Mouse (Mus musculus): ENCODE results near the gene Prss30. TPM values are rescaled to one million over a fixed set of nuclear protein-coding genes. Genes with fewer than 3 reads are reported as not detected.

Prss30 gene
- polyA plus RNA-seq, 1 experiment from 2014 or later, result not detected

- no peaks in the 10 kb centered on the region for H3K9me3 ChIP-seq
- no peak for DNase-seq (ENCODE audit: extremely low spot score, low spot score)
Measured at GRCm38 (mm10) chr17:24000404-24000803, 20.0 kb upstream of the Prss30 start.

GRCm38 (mm10) chr17:23998383-23998782, 18.0 kb upstream of the Prss30 start:
- no peaks in the 10 kb centered on the region for H3K36me3 ChIP-seq (replicated peaks)
- no peaks in the 10 kb centered on the region for H3K9me3 ChIP-seq
- peaks cover 9% of the 10 kb centered on the region for H3K27me3 ChIP-seq (ENCODE audit: poor library complexity, severe bottlenecking)
- no peak overlapping the region for H3K4me3 ChIP-seq
- no peak overlapping the region for H3K27ac ChIP-seq
- DNase-seq (ENCODE audit: extremely low spot score, low spot score), result no peak
- H3K4me1 ChIP-seq, result peaks cover 18% of the 10 kb centered on the region
- WGBS, result 85% methylated on average over 6 of the region's 6 CpGs

More at GRCm38 (mm10) chr17:24000404-24000803, 20.0 kb upstream of the Prss30 start:
- H3K36me3 ChIP-seq (replicated peaks), result no peaks in the 10 kb centered on the region
- 78% methylated on average over 5 of the region's 5 CpGs for WGBS
- H3K4me1 ChIP-seq, result peaks cover 12% of the 10 kb centered on the region
- H3K27me3 ChIP-seq (ENCODE audit: poor library complexity, severe bottlenecking), result no peaks in the 10 kb centered on the region
- H3K27ac ChIP-seq, result no peak overlapping the region
- no peak overlapping the region for H3K4me3 ChIP-seq

DNA sequence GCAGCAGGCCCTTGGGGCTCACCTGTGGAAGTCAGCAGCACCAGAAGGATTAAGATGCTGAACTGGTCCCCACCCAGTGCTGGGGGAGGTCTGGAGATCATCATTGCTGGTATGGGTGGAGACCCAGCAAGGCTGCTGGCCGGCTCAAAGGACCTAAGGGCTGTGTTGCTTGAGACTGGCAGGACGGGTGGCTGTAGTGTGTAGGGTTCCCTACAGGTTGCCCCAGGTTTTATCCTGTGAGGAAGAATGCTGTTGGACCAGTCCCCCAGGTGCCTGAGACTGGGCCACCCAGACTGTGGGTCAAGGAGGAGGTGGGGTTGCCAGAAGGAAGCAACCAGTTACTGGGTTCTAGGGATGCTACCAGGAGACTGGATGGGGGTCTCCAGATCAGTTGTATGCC, 17.5 kb upstream of the Prss30 start, which contains the start of gene Prss22:
Prss22 (minus strand) TSS at position 200 of the 400 bp plus-strand sequence.
- 59% methylated on average over 2 of the region's 2 CpGs for WGBS
- no peak for DNase-seq (ENCODE audit: extremely low spot score, low spot score)
- Histone ChIP-seq H3K9me3 (no peaks in the 10 kb centered on the region), H3K36me3 (replicated peaks) (no peaks in the 10 kb centered on the region), H3K4me3 (no peak within 1 kb of the TSS), H3K27ac (no peak within 1 kb of the TSS; the same call in 1 of the 2 replicates), H3K4me1 (peaks cover 23% of the 10 kb centered on the region), H3K27me3 (ENCODE audit: poor library complexity, severe bottlenecking) (peaks cover 9% of the 10 kb centered on the region)

- WGBS, result 41% methylated on average over 1 of the region's 1 CpGs
- DNase-seq (ENCODE audit: extremely low spot score, low spot score), result no peak
- no peak overlapping the region for H3K27ac ChIP-seq
- H3K4me3 ChIP-seq, result no peak overlapping the region
- H3K4me1 ChIP-seq, result peaks cover 31% of the 10 kb centered on the region
- peaks cover 9% of the 10 kb centered on the region for H3K27me3 ChIP-seq (ENCODE audit: poor library complexity, severe bottlenecking)
- no peaks in the 10 kb centered on the region for H3K9me3 ChIP-seq
- H3K36me3 ChIP-seq (replicated peaks), result no peaks in the 10 kb centered on the region
Measured at GRCm38 (mm10) chr17:23995421-23995820, 15.1 kb upstream of the Prss30 start.

DNA sequence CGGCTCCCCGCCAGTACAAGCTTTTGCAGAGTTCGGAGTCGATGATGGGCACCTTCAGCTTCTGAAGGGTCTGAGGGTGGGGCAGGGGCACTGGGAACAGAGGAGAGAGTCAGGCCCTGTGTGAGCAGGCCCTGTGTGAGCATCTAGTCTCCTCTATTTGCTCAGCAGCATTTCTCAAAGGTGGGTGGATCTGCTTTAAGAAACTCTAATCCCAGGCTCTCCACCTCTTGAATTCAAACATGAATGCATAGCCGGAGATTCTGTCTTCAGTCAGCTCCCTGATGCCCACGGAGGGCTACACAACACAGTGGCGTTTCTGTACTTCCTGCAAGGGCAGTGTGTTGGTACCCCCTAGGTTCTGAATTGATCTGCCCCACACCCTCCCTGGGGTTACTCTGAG, 14.3 kb upstream of the Prss30 start:
- H3K4me3 ChIP-seq, result no peak overlapping the region
- H3K9me3 ChIP-seq, result no peaks in the 10 kb centered on the region
- 73% methylated on average over 7 of the region's 7 CpGs for WGBS
- H3K36me3 ChIP-seq (replicated peaks), result no peaks in the 10 kb centered on the region
- peaks cover 37% of the 10 kb centered on the region for H3K4me1 ChIP-seq
- H3K27me3 ChIP-seq (ENCODE audit: poor library complexity, severe bottlenecking), result peaks cover 9% of the 10 kb centered on the region
- H3K27ac ChIP-seq, result no peak overlapping the region
- no peak for DNase-seq (ENCODE audit: extremely low spot score, low spot score)

DNA sequence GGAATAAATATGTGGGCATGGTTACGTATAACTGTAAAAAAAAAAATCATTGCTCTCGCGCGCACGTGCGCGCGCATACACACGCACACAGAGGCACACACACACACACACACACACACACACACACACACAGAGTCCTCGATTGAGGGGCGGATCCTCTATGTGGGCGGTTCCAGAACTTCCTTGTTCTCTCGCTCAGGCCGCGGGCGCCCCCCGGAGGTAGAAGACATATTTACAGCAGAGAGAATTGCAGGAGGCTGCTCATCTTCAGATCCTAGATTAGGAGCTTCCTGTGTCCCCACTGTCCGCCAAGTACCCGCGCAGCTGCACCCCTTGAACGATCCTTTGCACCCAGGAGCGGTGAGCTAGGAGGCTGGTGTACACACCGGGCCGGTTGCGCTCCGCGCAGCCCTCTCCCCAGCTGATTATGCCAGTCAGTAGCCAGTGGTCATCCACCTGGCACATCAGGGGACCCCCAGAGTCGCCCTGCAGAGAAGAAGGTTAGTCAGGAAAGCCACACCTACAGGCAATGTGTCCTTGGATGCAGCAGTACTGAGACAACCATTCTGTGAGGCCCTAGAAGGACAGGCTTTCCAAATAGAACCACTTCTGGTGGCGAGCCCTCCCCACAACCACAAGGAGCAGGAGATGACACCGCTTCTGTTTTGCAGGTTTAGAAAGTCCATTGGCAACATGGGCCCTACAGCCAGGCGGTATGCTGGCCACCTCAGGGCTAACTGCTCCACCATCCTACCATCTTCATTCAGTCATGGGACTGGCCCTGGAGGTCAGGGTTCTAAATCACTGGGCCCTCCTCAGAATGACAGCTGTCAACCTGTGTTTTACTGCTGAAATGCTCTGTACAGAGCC, 13.4 kb upstream of the Prss30 start:
- peaks cover 9% of the 10 kb centered on the region for H3K27me3 ChIP-seq (ENCODE audit: poor library complexity, severe bottlenecking)
- peaks cover 37% of the 10 kb centered on the region for H3K4me1 ChIP-seq
- no peaks in the 10 kb centered on the region for H3K36me3 ChIP-seq (replicated peaks)
- 10% methylated on average over 31 of the region's 31 CpGs for WGBS
- DNase-seq (ENCODE audit: extremely low spot score, low spot score), result peak; percentile 89
- no peaks in the 10 kb centered on the region for H3K9me3 ChIP-seq
- peak overlapping the region; percentile 41 for H3K4me3 ChIP-seq
- H3K27ac ChIP-seq, result peak overlapping the region; percentile 77

GRCm38 (mm10) chr17:23992789-23993553, 12.6 kb upstream of the Prss30 start:
- 71% methylated on average over 9 of the region's 9 CpGs for WGBS
- peak overlapping the region; percentile 77 for H3K27ac ChIP-seq
- peak overlapping the region; percentile 41 for H3K4me3 ChIP-seq
- DNase-seq (ENCODE audit: extremely low spot score, low spot score), result no peak
- H3K4me1 ChIP-seq, result peaks cover 37% of the 10 kb centered on the region
- peaks cover 11% of the 10 kb centered on the region for H3K27me3 ChIP-seq (ENCODE audit: poor library complexity, severe bottlenecking)
- H3K36me3 ChIP-seq (replicated peaks), result no peaks in the 10 kb centered on the region
- no peaks in the 10 kb centered on the region for H3K9me3 ChIP-seq

DNA sequence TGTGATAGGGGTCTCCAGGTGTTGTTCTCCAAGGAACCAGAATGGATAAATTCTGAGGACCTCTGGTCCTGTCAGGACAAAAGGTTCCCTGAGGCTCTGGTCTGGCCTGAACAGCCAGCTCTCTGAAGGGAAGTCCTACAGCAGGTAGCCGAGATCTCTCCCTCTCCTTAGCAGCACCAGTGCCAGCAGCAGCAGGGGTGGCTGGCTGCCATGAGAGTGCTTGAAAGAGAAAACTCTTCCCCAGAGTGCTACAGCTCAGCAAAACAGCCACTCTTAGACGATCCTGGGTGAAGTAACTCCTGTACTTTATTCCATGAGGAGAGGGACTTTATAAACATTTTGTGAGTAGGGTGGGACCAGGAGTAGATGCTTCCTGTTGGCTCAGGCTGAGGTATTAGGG, 9.4 kb upstream of the Prss30 start:
- H3K4me1 ChIP-seq, result peaks cover 34% of the 10 kb centered on the region
- 59% methylated on average over 2 of the region's 2 CpGs for WGBS
- DNase-seq (ENCODE audit: extremely low spot score, low spot score), result no peak

DNA sequence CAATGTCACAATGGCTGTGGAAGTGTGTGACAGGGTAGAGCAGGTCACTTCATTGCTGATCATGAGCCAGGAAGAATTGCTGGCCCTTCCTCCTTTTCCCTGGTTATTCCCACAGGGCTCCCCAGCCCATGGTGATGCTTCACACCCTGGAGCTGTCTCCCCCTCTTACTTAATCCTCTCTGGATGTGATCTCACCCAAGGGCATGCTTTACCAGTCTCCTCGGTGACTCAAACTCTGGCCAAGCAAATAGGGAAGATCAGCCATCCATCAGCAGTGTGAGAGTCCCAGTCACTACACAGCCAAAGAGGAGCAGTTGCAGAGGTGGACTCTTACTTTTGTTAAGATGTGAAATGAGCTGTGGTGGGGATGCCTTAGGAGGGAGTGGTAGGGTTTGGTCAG, 4.6 kb upstream of the Prss30 start:
- 95% methylated on average over 1 of the region's 1 CpGs for WGBS
- no peaks in the 10 kb centered on the region for H3K36me3 ChIP-seq (replicated peaks)
- H3K4me3 ChIP-seq, result no peak overlapping the region
- H3K27me3 ChIP-seq (ENCODE audit: poor library complexity, severe bottlenecking), result 0 out of 2 replicates have a peak, but pooled peaks cover 8% of the 10 kb centered on the region
- peaks cover 20% of the 10 kb centered on the region for H3K4me1 ChIP-seq
- H3K9me3 ChIP-seq, result no peaks in the 10 kb centered on the region
- H3K27ac ChIP-seq, result no peak overlapping the region
- DNase-seq (ENCODE audit: extremely low spot score, low spot score), result no peak

More for the DNA sequence above, 9.4 kb upstream of the Prss30 start:
- H3K27ac ChIP-seq, result no peak overlapping the region
- no peak overlapping the region for H3K4me3 ChIP-seq
- H3K36me3 ChIP-seq (replicated peaks), result no peaks in the 10 kb centered on the region
- no peaks in the 10 kb centered on the region for H3K9me3 ChIP-seq
- peaks cover 17% of the 10 kb centered on the region for H3K27me3 ChIP-seq (ENCODE audit: poor library complexity, severe bottlenecking)

DNA sequence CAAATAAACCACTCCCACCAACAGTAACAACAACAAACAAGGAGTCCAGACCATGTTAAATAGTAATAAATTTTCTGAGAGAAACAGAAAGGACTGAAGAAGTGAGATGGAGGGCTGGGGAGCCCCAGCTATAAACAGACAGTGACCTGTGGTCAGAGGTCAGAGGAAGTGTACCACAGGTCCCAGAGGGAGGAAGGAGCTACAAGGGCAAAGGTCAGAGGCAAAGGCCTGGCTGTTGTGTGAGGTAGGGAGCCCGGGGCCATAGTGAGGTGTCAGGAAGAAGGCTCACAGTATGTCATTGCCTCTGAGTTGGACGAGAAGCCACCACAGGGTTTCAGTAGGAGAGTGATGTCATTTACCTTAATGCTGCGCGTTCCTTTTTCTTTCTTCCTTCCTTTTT, 2.5 kb upstream of the Prss30 start:
- no peaks in the 10 kb centered on the region for H3K9me3 ChIP-seq
- 60% methylated on average over 4 of the region's 4 CpGs for WGBS
- no peak overlapping the region for H3K4me3 ChIP-seq
- H3K36me3 ChIP-seq (replicated peaks), result no peaks in the 10 kb centered on the region
- no peak for DNase-seq (ENCODE audit: extremely low spot score, low spot score)
- H3K4me1 ChIP-seq, result peaks cover 21% of the 10 kb centered on the region
- no peak overlapping the region for H3K27ac ChIP-seq
- H3K27me3 ChIP-seq (ENCODE audit: poor library complexity, severe bottlenecking), result 0 out of 2 replicates have a peak, but pooled peaks cover 5% of the 10 kb centered on the region

GRCm38 (mm10) chr17:23979471-23979870, 895 bp downstream of the Prss30 start:
- H3K9me3 ChIP-seq, result no peaks in the 10 kb centered on the region
- H3K27ac ChIP-seq, result no peak overlapping the region
- H3K4me3 ChIP-seq, result no peak overlapping the region
- no peaks in the 10 kb centered on the region for H3K36me3 ChIP-seq (replicated peaks)
- H3K27me3 ChIP-seq (ENCODE audit: poor library complexity, severe bottlenecking), result no peaks in the 10 kb centered on the region
- peaks cover 12% of the 10 kb centered on the region for H3K4me1 ChIP-seq
- WGBS, result 69% methylated on average over 3 of the region's 3 CpGs
- no peak for DNase-seq (ENCODE audit: extremely low spot score, low spot score)

DNA sequence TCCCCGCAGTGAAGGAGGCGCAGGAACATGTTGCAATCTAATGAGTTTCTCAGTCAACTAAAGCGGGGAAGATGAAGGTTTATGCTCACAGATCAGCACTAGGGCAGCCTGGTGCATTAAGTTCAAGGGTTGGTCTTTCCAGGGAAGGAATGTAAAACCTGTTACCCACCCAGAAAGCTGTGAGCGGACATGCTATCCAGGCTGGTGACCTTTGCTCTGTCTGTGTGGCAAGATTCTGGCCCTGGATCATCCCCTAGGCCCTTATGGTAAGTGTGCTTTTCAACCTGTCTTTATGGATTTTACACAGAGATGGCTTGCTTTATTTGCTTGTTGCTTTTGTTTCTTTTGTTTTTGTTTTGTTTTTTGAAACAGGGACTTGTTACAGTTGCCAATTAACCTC, 3.7 kb downstream of the Prss30 start:
- Histone ChIP-seq H3K27ac (no peak overlapping the region), H3K4me3 (no peak overlapping the region), H3K27me3 (ENCODE audit: poor library complexity, severe bottlenecking) (no peaks in the 10 kb centered on the region), H3K36me3 (replicated peaks) (no peaks in the 10 kb centered on the region), H3K9me3 (no peaks in the 10 kb centered on the region), H3K4me1 (peaks cover 4% of the 10 kb centered on the region)
- no peak for DNase-seq (ENCODE audit: extremely low spot score, low spot score)
- WGBS, result 86% methylated on average over 4 of the region's 4 CpGs

DNA sequence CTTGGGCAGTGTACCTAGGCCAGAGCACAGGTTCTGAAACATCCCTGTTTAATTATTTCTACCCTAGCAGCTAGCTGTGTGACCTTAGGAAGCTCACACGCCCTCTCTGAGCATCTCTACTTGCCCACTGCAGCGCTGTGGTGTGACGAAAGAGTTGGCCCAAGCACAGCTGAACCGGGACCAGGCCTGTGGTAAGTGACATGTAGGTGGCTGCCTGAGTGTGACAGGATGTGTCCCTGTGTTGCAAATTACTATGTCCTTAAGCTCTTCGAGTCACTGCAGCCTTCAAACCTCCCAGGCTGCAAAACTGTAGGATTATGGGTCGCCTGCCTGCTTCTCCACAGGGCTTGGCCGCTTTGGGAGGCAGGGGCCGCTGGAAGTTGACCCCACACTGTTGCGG, 9.1 kb downstream of the Prss30 start:
- Histone ChIP-seq H3K27me3 (ENCODE audit: poor library complexity, severe bottlenecking) (no peaks in the 10 kb centered on the region), H3K4me3 (no peak overlapping the region), H3K4me1 (peaks cover 1% of the 10 kb centered on the region; the same call in 1 of the 2 replicates), H3K27ac (no peak overlapping the region), H3K36me3 (replicated peaks) (no peaks in the 10 kb centered on the region), H3K9me3 (no peaks in the 10 kb centered on the region)
- no peak for DNase-seq (ENCODE audit: extremely low spot score, low spot score)
- WGBS, result 85% methylated on average over 9 of the region's 9 CpGs

Measured in forebrain, embryonic 10.5 days (tissue).